Mouse (Mus musculus) lung, embryonic 14.5 days (tissue): Measurements from ENCODE around the gene Naga. TPM values are rescaled to one million over a fixed set of nuclear protein-coding genes. Genes with fewer than 3 reads are reported as not detected.

ENCODE experiments used
- ATAC-seq: fragments of 200-750 bp; cut with Nextera tagmentation; 2 replicates; pipeline ENCODE4 v1.8.0; 2017; ENCODE audit warnings: mild to moderate bottlenecking, moderate TSS enrichment, moderate library complexity; ENCODE audit not compliant: insufficient read depth
- DNase-seq: peaks from one replicate; pipeline ENCODE4 v3.0.0-alpha.2; 2015
- H3K27ac ChIP-seq: fragments of 300-500 bp; sonication (generic); 2 replicates; pipeline ENCODE4 v1.5.1; 2014; ENCODE audit warnings: low read depth, mild to moderate bottlenecking, moderate library complexity
- H3K27me3 ChIP-seq: fragments of 300-500 bp; sonication (generic); 2 replicates; pipeline ENCODE4 v1.6.1; 2014; ENCODE audit warnings: low read length, control low read depth; ENCODE audit not compliant: insufficient read depth
- H3K36me3 ChIP-seq: fragments of 300-500 bp; sonication (generic); 2 replicates; pipeline ENCODE4 v1.6.1; 2014; ENCODE audit warnings: control low read depth; ENCODE audit not compliant: insufficient read depth
- H3K4me1 ChIP-seq: fragments of 300-500 bp; sonication (generic); 2 replicates; pipeline ENCODE4 v1.6.1; 2014; ENCODE audit warnings: antibody characterized with exemption, control low read depth; ENCODE audit not compliant: insufficient read depth
- H3K4me2 ChIP-seq: fragments of 300-500 bp; sonication (generic); 2 replicates; pipeline ENCODE4 v1.6.1; 2014; ENCODE audit warnings: mild to moderate bottlenecking
- H3K4me3 ChIP-seq: fragments of 300-500 bp; sonication (generic); 2 replicates; pipeline ENCODE4 v1.5.1; 2014; ENCODE audit warnings: low read depth, low read length
- H3K9ac ChIP-seq: fragments of 300-500 bp; sonication (generic); 2 replicates; pipeline ENCODE4 v1.6.1; 2014
- H3K9me3 ChIP-seq: fragments of 300-500 bp; sonication (generic); 2 replicates; pipeline ENCODE4 v1.6.1; 2016; ENCODE audit warnings: low read depth, low read length, control low read depth
- CTCF ChIP-seq: IDR thresholded peaks from 2 replicates; pipeline ENCODE4 v1.5.1; 2016; ENCODE audit warnings: antibody characterized with exemption, low read depth
- WGBS: fragments of 180-500 bp; shearing (Covaris S2); extraction: QIAGEN DNeasy Blood & Tissue Kit; methylation state at CpG from one replicate; pipeline ENCODE4 v1.1.7; 2014; 5-methylcytosine and 5-hydroxymethylcytosine counted together
- polyA plus RNA-seq: library from polyadenylated mRNA; unstranded; fragments of >200 nt; fragmentation: Nextera tagmentation; extraction: Ambion mirVana; gene quantifications from 2 replicates; pipeline ENCODE4 v1.2.1, GENCODE M21; 2014

The Naga gene
- polyA plus RNA-seq, 1 experiment from 2014 or later, result 45.9 TPM

DNA sequence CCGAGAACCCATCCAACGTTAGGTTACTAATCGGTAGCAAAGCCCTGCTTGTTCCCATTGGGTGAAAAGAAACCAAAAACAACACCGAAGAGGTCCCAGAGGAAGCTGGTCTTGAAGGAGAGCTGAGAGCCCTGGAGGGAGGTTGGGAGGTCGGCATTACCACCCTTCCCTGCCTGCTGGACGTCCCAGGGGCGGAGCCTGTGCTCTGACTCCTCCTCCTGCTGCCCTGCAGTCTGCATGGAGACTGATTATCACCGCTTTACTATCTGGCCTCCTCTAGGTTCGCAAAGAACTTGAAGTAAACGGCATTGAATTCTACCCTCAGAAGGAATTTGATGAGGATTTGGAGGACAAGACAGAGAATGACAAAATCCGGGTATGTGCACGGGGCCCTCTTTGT, 52.6 kb downstream of the Naga start:
- ATAC-seq, result no peak
- H3K9ac ChIP-seq, result no peak overlapping the region
- TF ChIP-seq CTCF, result no peak
- H3K27ac ChIP-seq, result no peak overlapping the region
- H3K4me1 ChIP-seq, result no peaks in the 10 kb centered on the region
- DNase-seq, result no peak
- H3K9me3 ChIP-seq, result no peaks in the 10 kb centered on the region
- no peak overlapping the region for H3K4me3 ChIP-seq
- 53% methylated on average over 12 of the region's 12 CpGs for whole genome bisulfite sequencing
- H3K4me2 ChIP-seq, result no peak overlapping the region
- no peaks in the 10 kb centered on the region for H3K27me3 ChIP-seq
- H3K36me3 ChIP-seq, result no peaks in the 10 kb centered on the region

DNA sequence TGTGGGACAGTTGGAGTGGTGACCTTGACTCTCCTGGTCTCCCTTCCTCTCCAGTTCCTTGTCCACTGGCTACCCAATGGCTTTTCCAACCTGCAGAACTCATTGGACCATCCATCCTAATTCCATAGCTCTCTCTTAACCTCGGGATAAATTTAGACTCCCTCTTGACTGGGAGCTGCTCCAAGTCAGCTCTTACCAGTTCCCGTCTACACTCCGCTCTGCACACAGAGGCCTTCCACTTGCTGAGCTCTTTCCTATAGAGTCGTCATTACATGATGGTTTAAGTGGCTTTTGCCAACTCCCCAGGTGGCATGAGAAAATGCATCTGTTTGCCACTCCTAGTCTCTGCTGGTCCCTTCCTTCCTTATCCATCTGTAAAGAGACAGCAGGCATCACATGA, 58.1 kb downstream of the Naga start:
- ATAC-seq (no peak), DNase-seq (no peak)
- no peak overlapping the region for H3K27ac ChIP-seq
- H3K4me1 ChIP-seq, result 0 out of 2 replicates have a peak, but pooled peaks cover 1% of the 10 kb centered on the region
- H3K4me3 ChIP-seq, result no peak overlapping the region
- H3K36me3 ChIP-seq, result no peaks in the 10 kb centered on the region
- 69% methylated on average over 4 of the region's 4 CpGs for WGBS
- no peak overlapping the region for H3K9ac ChIP-seq
- H3K9me3 ChIP-seq, result no peaks in the 10 kb centered on the region
- no peak for TF ChIP-seq CTCF
- H3K27me3 ChIP-seq, result 0 out of 2 replicates have a peak, but pooled peaks cover 8% of the 10 kb centered on the region
- H3K4me2 ChIP-seq, result no peak overlapping the region

Other genes with a start within 250 kb of the Naga start
- gene Ccdc134, start 211.0 kb downstream of the Naga start, polyA plus RNA-seq, result 20.5 and 22.1 TPM in 2 replicates
- 107 and 114 TPM in 2 replicates for gene Srebf2, start 191.7 kb downstream of the Naga start, polyA plus RNA-seq
- 0.20 and 0.45 TPM in 2 replicates for gene Shisa8, start 126.1 kb downstream of the Naga start, polyA plus RNA-seq
- 0.22 TPM in 1 of 2 replicates, not detected in the other for gene Tnfrsf13c, start 114.6 kb downstream of the Naga start, polyA plus RNA-seq
- 86.9 and 88.1 TPM in 2 replicates for gene Cenpm, start 94.2 kb downstream of the Naga start, polyA plus RNA-seq
- gene 1500009C09Rik, start 86.5 kb downstream of the Naga start, polyA plus RNA-seq, result not detected in 2 replicates
- 8.1 and 8.7 TPM in 2 replicates for gene Sept3, start 64.0 kb downstream of the Naga start, polyA plus RNA-seq
- gene Wbp2nl, start 40.0 kb downstream of the Naga start, polyA plus RNA-seq, result 0.42 and 0.57 TPM in 2 replicates
- gene Pheta2, start within 50 bp of the Naga start, polyA plus RNA-seq, result 13.8 and 14.4 TPM in 2 replicates
- gene Smdt1, start within 50 bp of the Naga start, polyA plus RNA-seq, result 218 and 226 TPM in 2 replicates
- gene Ndufa6, start 15.4 kb upstream of the Naga start, polyA plus RNA-seq, result 289 and 322 TPM in 2 replicates
- 4.1 and 5.5 TPM in 2 replicates for gene Cyp2d22, start 41.3 kb upstream of the Naga start, polyA plus RNA-seq
- gene Cyp2d11, start 55.1 kb upstream of the Naga start, polyA plus RNA-seq, result not detected in 2 replicates
- gene Cyp2d10, start 68.3 kb upstream of the Naga start, polyA plus RNA-seq, result not detected in 2 replicates
- not detected in 2 replicates for gene Cyp2d9, start 94.5 kb upstream of the Naga start, polyA plus RNA-seq
- gene Cyp2d12, start 216.1 kb upstream of the Naga start, polyA plus RNA-seq, result not detected in 2 replicates